Mouse (Mus musculus) left cerebral cortex, postnatal 14 days (tissue): ENCODE results near the gene Nr4a1. TPM values are rescaled to one million over a fixed set of nuclear protein-coding genes. Genes with fewer than 3 reads are reported as not detected.
A peak's percentile ranks its signal among the peaks of the same experiment; 100 is the strongest.

ENCODE experiments used
- DNase-seq, 2 experiments: peaks; one replicate each; pipeline ENCODE4 v3.0.0; 2021 to 2022; ENCODE audit warnings: low spot score in 2 of 2, mixed read lengths in 1 of 2
- intact Hi-C: fragments of 180-260 bp; cut with DNase I; formaldehyde crosslinking; loops from one replicate; pipeline ENCODE4 v1.15.1; 2025
- total RNA-seq, 2 experiments: library from RNA; stranded (reverse); gene quantifications; 2 replicates each; pipeline ENCODE4 v1.2.3; 2021

Gene Nr4a1
- total RNA-seq, 2 experiments from 2014 or later: 65.6 to 78.4 TPM

- intact Hi-C loops: no loop called here
- DNase-seq: no peak
These were observed 22.9 kb upstream of the Nr4a1 start for GRCm38 (mm10) chr15:101230995-101231647.

DNA sequence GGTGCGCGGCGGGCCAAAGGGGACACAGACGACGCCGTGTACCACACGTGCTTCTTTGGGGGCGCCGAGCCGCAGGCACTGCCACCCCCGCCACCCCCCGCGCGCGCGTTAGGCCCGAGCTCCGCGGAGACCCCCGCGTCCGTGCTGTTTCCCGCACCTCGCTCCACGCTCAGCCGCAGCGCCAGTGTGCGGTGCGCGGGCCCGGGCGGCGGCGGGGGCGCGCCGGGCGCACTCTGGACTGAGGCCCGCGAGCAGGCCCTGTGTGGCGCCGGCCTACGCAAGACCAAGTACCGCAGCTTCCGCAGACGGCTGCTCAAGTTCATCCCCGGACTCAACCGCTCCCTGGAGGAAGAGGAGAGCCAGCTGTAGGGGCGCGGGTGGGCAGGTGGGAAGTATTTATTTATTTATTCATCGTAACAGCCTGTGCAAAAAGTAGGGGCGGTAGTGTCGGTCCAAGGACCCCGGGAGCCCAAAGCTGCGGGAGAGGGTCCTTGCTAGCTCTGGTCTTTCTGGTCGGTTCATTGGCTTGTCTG lies 22.4 kb upstream of the Nr4a1 start:
- DNase-seq: no peak
- intact Hi-C loops: no loop called here

DNA sequence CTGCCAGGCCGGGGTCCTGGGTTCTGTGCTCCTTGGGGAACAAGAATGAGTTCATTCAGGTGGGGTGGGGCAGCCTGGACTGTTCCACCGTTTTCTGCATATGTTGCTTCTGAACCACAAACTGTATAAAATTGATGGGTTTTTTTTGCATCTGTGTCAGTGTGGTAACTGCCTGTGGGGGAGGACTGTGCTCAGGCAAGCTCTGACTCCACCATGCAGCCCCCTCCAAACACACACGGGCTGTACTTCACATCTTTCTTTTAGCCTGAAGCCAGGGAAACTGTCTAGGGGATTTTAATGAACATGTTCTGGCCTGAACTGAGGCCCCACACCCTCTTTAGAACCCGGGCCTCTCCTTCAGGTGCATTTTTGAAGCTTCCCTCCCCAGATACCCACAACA lies 21.5 kb upstream of the Nr4a1 start:
- intact Hi-C loops: no loop called here
- peak; percentile 47 to 82 for DNase-seq

- DNase-seq: no peak
- intact Hi-C loops: no loop called here
These were observed 20.9 kb upstream of the Nr4a1 start for GRCm38 (mm10) chr15:101233183-101233582.

- intact Hi-C loops: no loop called here
- no peak for DNase-seq
These were observed 20.3 kb upstream of the Nr4a1 start for GRCm38 (mm10) chr15:101233641-101234275.

DNA sequence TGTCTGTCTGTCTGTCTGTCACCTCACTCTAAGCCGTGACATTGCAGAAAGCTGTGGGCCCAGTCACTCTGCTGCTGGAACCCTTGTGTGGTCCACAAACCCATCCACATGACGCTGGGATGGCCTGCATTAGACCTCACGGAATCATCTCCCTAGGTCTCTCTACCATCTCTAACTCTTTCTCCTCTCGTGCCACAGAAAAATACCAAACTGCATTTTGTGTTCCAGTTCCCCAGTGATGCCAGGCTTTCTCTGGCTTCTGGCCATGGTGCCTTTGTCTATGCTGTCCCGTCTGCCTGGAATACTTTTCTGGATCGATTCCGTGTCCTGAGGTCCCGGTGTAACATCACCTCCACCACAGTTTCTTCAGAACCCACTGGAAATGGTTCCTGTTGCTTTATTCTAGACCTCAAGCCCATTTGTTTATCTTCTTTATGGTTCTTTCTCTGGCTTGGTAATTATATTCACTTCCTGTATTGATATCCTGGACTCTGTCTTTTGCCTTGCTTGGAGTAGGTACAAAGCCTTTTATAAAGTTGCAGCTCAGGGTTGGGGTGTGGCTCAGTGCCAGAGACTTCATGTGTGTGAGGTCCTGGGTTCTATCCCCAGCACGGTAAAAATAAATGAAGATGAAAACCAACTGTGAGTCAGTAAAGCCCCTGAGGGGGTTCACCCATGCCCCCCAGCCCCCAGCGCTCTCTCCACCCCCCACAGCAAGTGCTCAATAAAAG lies 19.3 kb upstream of the Nr4a1 start:
- intact Hi-C loops: no loop called here

DNA sequence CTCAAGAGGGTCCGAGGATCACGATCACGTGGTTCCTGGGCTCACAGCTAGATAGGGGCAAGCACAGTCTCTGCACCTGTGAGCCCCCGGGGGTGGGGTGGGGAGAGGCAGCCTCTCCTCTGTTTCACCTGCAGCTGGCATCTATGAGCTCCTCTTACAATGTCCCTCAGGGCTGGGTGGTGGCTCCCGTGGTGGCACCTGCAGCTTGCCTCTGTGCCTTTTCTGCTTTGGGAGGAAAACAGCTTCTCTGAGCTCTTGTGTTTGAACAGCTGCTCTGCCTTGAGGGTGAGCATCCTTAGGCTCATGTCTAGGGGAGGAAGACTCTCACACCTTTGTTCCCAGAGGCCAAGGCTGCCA lies 18.7 kb upstream of the Nr4a1 start:
- no peak for DNase-seq
- intact Hi-C loops: no loop called here

More for the DNA sequence above, 19.3 kb upstream of the Nr4a1 start:
- no peak for DNase-seq

- peak; percentile 70 to 77 for DNase-seq
- intact Hi-C loops: no loop called here
These were observed 18.2 kb upstream of the Nr4a1 start for GRCm38 (mm10) chr15:101235728-101236327.

DNA sequence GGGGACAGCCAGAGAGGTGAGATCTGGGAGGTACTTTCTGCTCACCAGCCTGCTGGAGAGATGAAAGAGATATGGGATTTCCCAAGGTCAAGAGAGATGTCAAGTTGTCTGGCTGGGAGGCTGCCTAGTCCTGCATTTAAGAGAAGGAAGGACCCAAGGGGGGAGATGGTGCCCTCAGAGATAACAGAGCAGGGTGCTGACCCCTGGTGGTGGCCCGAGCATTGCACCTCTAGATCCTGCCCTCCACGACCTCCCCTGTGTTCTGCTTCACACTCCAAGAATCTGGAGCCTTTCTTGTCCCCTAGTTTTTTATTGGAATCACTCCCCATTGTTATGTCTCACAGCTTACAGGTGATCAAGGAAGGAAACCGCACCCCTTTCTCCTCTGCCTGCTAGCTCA lies 17.2 kb upstream of the Nr4a1 start:
- intact Hi-C loops: no loop called here
- peak in 1 of 2 experiments; percentile 65 for DNase-seq

DNA sequence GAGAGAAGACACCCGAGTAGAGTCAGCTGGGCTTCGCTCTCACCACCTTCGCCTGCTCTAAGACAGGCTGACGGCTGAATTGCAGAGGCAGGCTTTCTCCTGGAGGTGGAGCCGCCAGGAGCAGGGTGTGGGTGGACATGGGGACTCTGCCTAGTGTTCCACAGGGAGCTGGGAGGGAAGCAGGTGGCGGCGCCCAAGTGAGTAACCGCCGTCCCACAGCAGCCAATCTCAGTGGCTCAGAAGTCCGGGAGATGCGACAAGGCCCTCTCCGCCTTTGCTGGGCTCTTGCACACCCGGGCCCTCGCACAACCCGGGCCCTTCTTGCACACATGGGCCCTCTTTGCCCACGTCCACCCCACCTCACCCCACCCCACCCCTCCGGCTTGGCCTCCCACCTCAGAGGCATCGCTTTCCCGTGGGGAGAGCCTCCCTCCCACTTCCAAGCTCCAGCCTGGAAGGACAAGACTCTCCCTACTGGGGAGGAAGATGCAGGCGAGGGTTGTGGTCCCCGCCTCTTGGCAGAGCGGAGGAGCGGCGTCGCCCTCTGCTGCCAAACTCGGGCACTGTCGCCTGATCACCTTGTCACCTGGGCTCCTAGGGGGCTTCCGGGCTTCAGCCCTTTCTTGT lies 15.1 kb upstream of the Nr4a1 start:
- DNase-seq: peak; percentile 73 to 80
- intact Hi-C loops: loop anchor here (2.0 kb wide), 1 partner anchor 18 kb away; no protein-coding TSS in a partner anchor

DNA sequence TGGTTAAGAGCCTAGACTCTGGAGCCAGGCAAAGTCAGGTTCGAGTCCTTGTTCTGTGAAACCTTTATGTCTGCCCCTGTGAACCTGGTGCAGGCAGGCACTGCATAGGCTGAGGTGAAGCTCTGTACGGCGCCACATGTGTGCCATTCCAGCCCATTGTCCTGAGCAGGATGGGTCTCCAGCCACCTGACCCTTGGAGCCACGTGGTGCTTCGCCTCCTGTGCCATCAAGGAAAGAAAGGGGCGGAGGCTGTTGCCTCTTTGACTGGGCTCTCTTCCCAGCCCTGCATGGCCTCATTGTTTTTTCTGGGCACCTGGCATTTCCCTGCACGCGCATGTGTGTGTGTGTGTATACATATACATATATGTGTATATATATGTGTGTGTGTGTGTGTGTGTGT lies 14.2 kb upstream of the Nr4a1 start:
- DNase-seq: no peak
- intact Hi-C loops: loop anchor here (2.0 kb wide), 2 partner anchors 19 to 73 kb away; no protein-coding TSS in a partner anchor

- DNase-seq: peak; percentile 94 to 96
- intact Hi-C loops: loop anchor here (1.0 to 2.0 kb wide), 2 partner anchors 42 to 72 kb away; no protein-coding TSS in a partner anchor
These were observed 13.3 kb upstream of the Nr4a1 start for GRCm38 (mm10) chr15:101240799-101241204.

DNA sequence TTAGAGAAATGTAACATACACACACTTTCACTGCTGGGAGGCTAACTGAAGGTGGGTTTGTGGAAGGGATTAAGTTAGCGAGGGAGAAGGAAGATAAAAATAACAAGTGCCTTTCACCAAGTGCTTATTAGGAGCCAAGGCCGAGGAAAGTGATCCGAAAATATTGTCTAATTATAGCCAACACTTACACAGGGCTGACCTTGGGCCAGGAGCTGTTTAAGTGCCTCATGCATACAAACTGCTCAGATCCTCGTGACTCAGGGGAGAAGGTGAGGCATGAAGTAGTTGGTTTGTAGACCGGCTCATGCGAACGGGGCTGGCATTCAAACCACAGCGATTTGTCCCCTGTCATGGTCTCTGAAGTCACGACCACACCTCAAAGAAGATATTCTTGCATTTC lies 12.8 kb upstream of the Nr4a1 start:
- intact Hi-C loops: loop anchor here (1.0 to 2.0 kb wide), 2 partner anchors 42 to 72 kb away; no protein-coding TSS in a partner anchor
- DNase-seq: no peak

GRCm38 (mm10) chr15:101241853-101242252 lies 12.2 kb upstream of the Nr4a1 start:
- intact Hi-C loops: loop anchor here (1.0 to 2.0 kb wide), 2 partner anchors 41 to 71 kb away; no protein-coding TSS in a partner anchor
- DNase-seq: no peak

- intact Hi-C loops: no loop called here
These were observed 11.4 kb upstream of the Nr4a1 start for GRCm38 (mm10) chr15:101242645-101243044.

DNA sequence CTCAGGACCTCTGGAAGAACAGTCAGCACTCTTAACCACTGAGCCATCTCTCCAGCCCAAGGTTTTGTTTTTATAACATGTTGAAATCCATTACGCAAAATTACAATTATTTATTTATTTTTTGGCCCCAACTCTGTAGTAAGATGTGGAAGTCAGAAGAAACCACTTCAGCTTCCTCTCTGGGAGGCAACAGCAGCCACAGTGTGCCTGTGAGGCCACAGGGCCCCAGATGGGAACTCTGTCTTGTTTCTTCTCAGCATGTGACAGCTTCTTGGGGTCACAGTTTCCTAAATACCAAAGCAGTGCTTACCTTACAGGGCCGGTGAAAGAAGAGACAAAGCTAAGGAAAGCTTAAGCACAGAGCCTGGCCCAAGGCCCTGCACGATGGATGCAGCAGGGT lies 10.1 kb upstream of the Nr4a1 start:
- DNase-seq: no peak
- intact Hi-C loops: no loop called here

More at GRCm38 (mm10) chr15:101242645-101243044, 11.4 kb upstream of the Nr4a1 start:
- DNase-seq: no peak

GRCm38 (mm10) chr15:101246231-101247154 lies 7.6 kb upstream of the Nr4a1 start:
- intact Hi-C loops: loop anchor here (1.0 kb wide), 1 partner anchor 20 kb away; no protein-coding TSS in a partner anchor
- DNase-seq: peak; percentile 96 to 98

DNA sequence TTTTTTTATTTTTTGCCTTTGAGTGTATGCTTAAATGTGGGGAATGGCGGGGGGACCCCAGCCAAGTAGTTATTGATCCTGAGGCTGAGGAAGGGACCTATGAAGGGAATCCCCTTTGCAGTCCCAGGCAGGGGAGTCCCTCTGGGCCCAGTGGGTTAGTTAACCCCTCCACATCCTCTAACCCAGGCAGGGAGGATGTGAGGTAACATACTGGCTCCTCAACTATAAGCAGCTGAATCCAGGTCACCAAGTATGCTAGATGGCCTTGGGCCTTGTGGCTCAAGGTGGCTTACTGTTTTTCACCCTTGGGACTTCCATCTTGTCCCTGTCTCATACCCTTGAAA lies 6.9 kb upstream of the Nr4a1 start:
- intact Hi-C loops: no loop called here
- no peak for DNase-seq
